Mouse (Mus musculus) liver, embryonic 12.5 days (tissue): ENCODE results near the gene Plce1. TPM values are rescaled to one million over a fixed set of nuclear protein-coding genes. Genes with fewer than 3 reads are reported as not detected.
"Not testable (repeated sequence)": the region's sequence is repeated elsewhere in the genome, so short reads cannot be mapped to it uniquely, and the experiment has no call there.

Experiments
- ATAC-seq: fragments of 200-750 bp; cut with Nextera tagmentation; 2 replicates; pipeline ENCODE4 v1.8.0; 2017; ENCODE audit warnings: moderate number of reproducible peaks, mild to moderate bottlenecking, moderate library complexity
- H3K27ac ChIP-seq: fragments of 300-500 bp; sonication (generic); 2 replicates; pipeline ENCODE4 v1.5.1; 2016; ENCODE audit warnings: mild to moderate bottlenecking
- H3K27me3 ChIP-seq: fragments of 300-500 bp; sonication (generic); replicated peaks from 2 replicates; pipeline ENCODE4 v1.6.1; 2016; ENCODE audit warnings: mild to moderate bottlenecking, moderate library complexity
- H3K36me3 ChIP-seq: fragments of 300-500 bp; sonication (generic); 2 replicates; pipeline ENCODE4 v1.6.1; 2016; ENCODE audit warnings: mild to moderate bottlenecking, moderate library complexity
- H3K4me1 ChIP-seq: fragments of 300-500 bp; sonication (generic); 2 replicates; pipeline ENCODE4 v1.6.1; 2016
- H3K4me2 ChIP-seq: fragments of 300-500 bp; sonication (generic); 2 replicates; pipeline ENCODE4 v1.6.1; 2016; ENCODE audit warnings: mild to moderate bottlenecking, moderate library complexity
- H3K4me3 ChIP-seq: fragments of 300-500 bp; sonication (generic); 2 replicates; pipeline ENCODE4 v1.5.1; 2016; ENCODE audit warnings: mild to moderate bottlenecking, moderate library complexity
- H3K9ac ChIP-seq: fragments of 300-500 bp; sonication (generic); 2 replicates; pipeline ENCODE4 v1.6.1; 2016; ENCODE audit warnings: mild to moderate bottlenecking, moderate library complexity
- H3K9me3 ChIP-seq: fragments of 300-500 bp; sonication (generic); replicated peaks from 2 replicates; pipeline ENCODE4 v1.6.1; 2016; ENCODE audit warnings: mild to moderate bottlenecking, moderate library complexity
- WGBS: fragments of 180-500 bp; shearing (Covaris S2); methylation state at CpG from one replicate; pipeline ENCODE4 v1.1.7; 2016; ENCODE audit not compliant: insufficient replicate concordance; 5-methylcytosine and 5-hydroxymethylcytosine counted together
- polyA plus RNA-seq: library from polyadenylated mRNA; unstranded; fragments of >200 nt; fragmentation: Nextera tagmentation; extraction: Ambion mirVana; gene quantifications from 2 replicates; pipeline ENCODE4 v1.2.1, GENCODE M21; 2016

The Plce1 gene
- polyA plus RNA-seq, 1 experiment from 2014 or later: 0.82 TPM

DNA sequence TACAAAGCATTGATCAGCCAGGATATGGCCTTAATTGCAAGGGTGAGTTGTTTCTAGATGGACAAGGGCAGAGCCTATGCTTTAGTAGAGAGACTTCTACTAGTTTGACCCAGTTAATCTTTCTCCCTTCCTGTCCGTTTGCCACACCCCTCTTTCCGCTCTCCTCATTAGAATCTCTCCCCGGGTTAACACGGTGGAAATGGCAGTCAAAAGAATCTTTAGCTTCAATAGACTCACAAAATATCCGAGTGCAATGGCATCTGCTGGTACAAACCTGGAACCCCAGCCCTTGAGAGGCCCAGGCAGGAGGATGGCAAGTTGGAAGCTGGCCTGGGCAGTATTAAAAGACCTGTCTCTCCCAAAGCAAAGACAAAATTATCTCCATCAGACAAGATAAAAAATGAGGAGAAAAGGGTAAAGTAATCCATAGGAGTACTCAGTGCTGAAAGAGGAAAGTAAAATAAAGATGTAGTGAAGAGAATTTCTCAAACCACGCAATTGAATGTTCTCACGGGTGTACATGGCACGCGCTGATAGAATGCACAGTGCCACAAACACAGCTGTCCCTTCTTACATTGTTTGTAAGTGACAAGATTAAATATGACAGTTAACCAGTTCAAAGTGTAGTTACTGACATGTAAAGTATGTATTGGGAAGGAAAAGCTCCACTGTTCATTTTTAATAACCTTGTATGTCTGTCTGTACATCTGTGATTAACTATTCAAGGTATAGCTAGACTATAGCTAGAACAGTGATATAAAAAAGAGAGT, 145.5 kb downstream of the Plce1 start:
- no peaks in the 10 kb centered on the region for H3K9me3 ChIP-seq
- H3K4me3 ChIP-seq: no peak overlapping the region
- H3K4me1 ChIP-seq: no peaks in the 10 kb centered on the region
- H3K27me3 ChIP-seq: no peaks in the 10 kb centered on the region
- H3K36me3 ChIP-seq: no peaks in the 10 kb centered on the region
- 69% methylated on average over 9 of the region's 9 CpGs for WGBS
- H3K9ac ChIP-seq: no peak overlapping the region
- H3K4me2 ChIP-seq: no peak overlapping the region
- no peak overlapping the region for H3K27ac ChIP-seq
- no peak for ATAC-seq

DNA sequence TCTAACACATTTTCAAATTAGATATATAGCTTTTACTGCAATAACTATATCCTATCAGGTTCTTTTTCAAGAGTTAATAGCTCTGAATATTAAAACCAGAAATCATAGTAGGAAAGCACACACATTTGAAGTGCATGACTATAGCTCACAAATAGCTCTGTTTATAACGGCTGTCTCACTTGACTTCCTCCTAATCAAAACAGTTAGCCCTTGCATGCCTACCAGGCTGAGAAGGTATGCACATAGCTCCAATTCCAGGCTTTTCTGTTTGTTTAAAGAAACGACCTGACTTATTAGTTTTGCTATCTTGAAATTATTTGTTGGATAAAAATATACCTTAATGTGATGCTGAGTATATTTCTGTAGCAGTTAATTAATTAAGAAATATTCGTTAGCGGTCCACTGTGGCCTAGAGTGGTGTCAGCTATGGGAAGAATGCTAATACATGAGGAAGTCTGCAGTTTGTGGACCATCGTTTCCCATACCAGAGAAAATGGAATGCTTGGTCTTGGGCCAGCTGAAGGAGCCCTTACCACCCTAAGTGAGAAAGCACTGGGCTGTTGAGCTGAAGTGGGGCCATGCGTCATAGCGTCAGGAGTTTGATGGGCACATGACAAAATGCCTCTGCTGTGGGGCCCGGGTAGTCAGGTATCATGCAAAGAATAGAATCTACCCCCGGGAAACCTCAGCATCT, 146.3 kb downstream of the Plce1 start:
- ATAC-seq: no peak
- H3K9me3 ChIP-seq: no peaks in the 10 kb centered on the region
- H3K9ac ChIP-seq: no peak overlapping the region
- WGBS: 66% methylated on average over 9 of the region's 9 CpGs
- no peak overlapping the region for H3K27ac ChIP-seq
- no peak overlapping the region for H3K4me3 ChIP-seq
- no peaks in the 10 kb centered on the region for H3K27me3 ChIP-seq
- no peaks in the 10 kb centered on the region for H3K4me1 ChIP-seq
- no peak overlapping the region for H3K4me2 ChIP-seq
- H3K36me3 ChIP-seq: no peaks in the 10 kb centered on the region

DNA sequence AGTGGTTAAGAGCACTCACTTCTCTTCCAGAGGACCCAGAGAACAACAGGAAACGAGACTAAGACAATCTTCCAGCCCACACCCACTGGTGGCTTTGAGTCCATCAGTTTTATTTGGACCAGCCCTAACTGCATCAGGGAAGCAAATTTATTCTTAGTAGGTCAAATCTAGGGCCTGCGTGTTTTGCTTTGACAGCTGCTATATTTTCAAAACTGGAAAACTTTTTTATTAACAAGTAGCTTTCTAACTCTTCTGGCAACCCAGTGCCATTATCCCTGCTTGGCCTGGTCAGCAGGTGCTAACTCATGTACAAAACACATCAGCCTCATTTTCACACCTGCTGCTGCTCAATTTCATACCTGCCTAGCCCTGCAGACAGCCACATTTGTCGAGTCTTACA, 151.3 kb downstream of the Plce1 start:
- H3K4me2 ChIP-seq: no peak overlapping the region
- no peak overlapping the region for H3K4me3 ChIP-seq
- H3K4me1 ChIP-seq: no peaks in the 10 kb centered on the region
- no peak overlapping the region for H3K9ac ChIP-seq
- no peak for ATAC-seq
- no peak overlapping the region for H3K27ac ChIP-seq
- H3K36me3 ChIP-seq: no peaks in the 10 kb centered on the region
- H3K9me3 ChIP-seq: no peaks in the 10 kb centered on the region
- 43% methylated on average over 3 of the region's 3 CpGs for WGBS
- H3K27me3 ChIP-seq: no peaks in the 10 kb centered on the region

DNA sequence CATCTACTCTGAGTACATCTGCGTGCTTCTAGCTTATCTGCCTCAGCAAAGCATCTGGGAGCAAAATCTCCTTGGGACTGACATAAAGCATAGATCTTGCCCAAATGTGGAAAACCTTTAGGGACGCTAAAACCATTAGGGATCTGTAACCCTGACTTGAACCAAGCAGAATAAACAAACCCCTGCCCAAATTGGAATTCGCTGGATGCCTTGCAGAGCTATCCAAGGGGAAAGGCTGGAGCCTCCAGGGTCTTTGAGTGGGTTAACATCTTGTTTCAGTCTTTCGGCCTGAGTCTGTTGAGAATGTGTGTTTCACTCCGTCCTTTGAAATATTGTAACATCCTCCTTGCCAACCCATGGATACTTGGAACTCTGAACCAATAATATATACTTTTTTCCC, 152.4 kb downstream of the Plce1 start:
- WGBS: 49% methylated on average over 5 of the region's 5 CpGs
- Histone ChIP-seq H3K4me1 (no peaks in the 10 kb centered on the region), H3K27me3 (no peaks in the 10 kb centered on the region), H3K27ac (no peak overlapping the region), H3K4me3 (no peak overlapping the region), H3K9ac (no peak overlapping the region), H3K4me2 (no peak overlapping the region), H3K36me3 (no peaks in the 10 kb centered on the region), H3K9me3 (no peaks in the 10 kb centered on the region)
- ATAC-seq: no peak

DNA sequence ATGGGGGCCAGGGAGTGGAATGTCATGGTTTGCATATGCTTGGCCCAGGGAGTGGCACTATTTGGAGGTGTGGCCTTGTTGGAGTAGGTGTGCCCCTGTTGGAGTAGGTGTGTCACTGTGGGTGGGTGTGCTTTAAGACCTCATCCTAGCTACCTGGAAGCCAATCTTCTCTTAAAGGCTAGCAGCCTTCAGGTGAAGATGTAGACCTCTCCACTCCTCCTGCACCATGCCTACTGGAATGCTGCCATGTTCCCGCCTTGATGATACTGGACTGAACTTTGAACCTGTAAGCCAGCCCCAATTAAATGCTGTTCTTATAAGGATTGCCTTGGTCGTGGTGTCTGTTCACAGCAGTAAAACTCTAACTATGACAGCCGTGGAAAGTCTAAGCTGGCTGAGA, 158.1 kb downstream of the Plce1 start:
- Histone ChIP-seq H3K4me1 (no peaks in the 10 kb centered on the region), H3K9ac (no peak overlapping the region), H3K36me3 (no peaks in the 10 kb centered on the region), H3K9me3 (no peaks in the 10 kb centered on the region), H3K4me3 (no peak overlapping the region), H3K27ac (no peak overlapping the region), H3K4me2 (no peak overlapping the region), H3K27me3 (no peaks in the 10 kb centered on the region)
- no peak for ATAC-seq
- 61% methylated on average over 3 of the region's 3 CpGs for WGBS

DNA sequence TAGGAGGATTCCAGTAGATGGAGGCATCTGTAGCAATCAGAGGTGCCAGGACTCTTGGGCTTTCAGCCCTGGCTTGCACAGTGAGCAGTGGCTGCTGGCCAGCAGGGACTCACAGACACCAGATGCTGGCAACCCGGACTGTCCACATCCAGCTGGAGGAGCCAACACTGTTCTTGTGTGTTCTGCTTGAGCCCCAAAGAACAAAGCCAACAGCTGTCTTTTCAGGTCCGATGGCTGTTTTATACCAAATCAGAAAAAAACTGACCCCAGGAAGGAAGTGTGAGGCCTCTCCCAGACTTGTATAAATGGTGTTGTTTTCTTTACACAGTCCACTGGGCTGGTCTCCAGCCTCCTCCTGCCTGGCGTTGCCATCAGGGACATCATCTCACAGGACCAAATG, 158.9 kb downstream of the Plce1 start:
- no peaks in the 10 kb centered on the region for H3K4me1 ChIP-seq
- H3K9ac ChIP-seq: no peak overlapping the region
- 50% methylated on average over 3 of the region's 3 CpGs for WGBS
- H3K36me3 ChIP-seq: no peaks in the 10 kb centered on the region
- H3K4me3 ChIP-seq: no peak overlapping the region
- no peak overlapping the region for H3K27ac ChIP-seq
- no peak for ATAC-seq
- no peak overlapping the region for H3K4me2 ChIP-seq
- H3K9me3 ChIP-seq: no peaks in the 10 kb centered on the region
- H3K27me3 ChIP-seq: no peaks in the 10 kb centered on the region

DNA sequence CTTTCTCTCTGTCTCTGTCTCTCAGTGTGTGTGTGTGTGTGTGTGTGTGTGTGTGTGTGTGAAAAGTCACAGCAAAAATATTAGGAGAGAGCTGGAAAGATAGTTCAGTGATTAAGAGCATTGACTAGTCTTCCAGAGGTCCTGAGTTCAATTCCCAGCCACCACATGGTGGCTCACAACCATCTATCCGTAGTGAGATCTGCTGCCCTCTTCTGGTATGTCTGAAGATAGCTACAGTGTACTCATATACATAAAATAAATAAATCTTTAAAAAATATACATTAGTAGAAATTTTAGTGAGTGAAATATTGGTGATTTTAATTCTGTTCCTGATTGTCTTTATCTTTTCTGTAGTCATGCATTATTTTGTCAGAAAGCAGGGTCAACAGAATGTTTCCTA, 161.6 kb downstream of the Plce1 start:
- H3K9ac ChIP-seq, H3K4me2 ChIP-seq, H3K9me3 ChIP-seq, H3K36me3 ChIP-seq, H3K4me1 ChIP-seq, H3K27me3 ChIP-seq, H3K27ac ChIP-seq, H3K4me3 ChIP-seq, ATAC-seq: not testable (repeated sequence)
- 29% methylated on average over 1 of the region's 1 CpGs for WGBS

DNA sequence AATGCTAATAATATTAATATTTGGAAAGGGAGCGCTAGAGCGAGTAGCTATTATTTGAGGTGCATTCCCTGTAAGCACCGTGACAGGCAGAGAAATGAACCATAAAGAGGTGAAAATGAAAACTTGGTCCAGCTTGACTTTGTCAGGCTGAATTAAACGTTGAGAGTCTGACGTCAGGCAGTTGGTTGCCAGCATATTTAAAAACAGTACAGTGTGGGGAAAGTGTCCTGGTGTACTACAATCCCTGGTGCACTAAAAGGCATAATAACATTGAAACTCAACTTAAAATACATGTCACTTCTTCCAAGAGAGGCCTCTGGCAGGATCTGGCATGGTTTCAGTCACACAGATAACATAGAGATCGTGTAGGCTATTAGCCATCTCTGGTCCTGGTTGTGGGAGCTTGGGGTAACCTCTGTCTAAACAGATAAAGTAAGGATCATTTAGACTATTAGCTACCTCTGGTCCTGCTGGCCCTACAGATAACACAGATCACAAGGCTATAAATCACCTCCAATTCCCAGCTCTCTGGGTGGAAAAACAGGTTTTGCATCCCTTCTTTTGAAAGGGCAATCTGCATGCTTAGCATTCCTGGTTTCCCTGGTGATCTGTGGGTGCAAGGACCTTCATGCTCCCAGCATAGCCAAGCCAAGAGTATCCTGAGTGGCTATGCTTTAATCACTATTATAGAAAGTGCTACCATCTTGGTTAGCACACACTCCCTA, 164.1 kb downstream of the Plce1 start:
- Histone ChIP-seq H3K9me3 (no peaks in the 10 kb centered on the region), H3K4me3 (no peak overlapping the region), H3K27ac (no peak overlapping the region), H3K4me1 (no peaks in the 10 kb centered on the region), H3K4me2 (no peak overlapping the region), H3K36me3 (no peaks in the 10 kb centered on the region), H3K9ac (no peak overlapping the region), H3K27me3 (no peaks in the 10 kb centered on the region)
- ATAC-seq: no peak
- 51% methylated on average over 6 of the region's 6 CpGs for WGBS

DNA sequence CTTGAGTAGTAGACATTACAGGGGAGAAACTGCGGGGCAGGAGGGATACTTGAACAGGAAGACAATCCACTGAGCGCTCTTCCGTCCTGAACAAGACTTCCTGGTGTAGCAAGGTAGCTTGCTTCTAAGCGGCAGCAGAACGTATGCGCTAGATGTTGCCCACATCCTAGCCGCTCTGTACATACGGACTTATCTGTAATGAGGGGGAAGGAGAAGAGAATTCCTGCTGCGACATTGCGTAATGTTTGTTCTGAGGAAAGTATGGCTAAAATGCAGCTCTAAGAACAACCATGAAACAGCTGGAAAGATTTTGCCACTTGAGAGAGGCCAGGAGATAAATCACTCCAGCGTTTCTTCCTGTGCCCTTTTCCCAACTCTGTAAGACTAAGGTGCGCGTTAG, 177.1 kb downstream of the Plce1 start:
- WGBS: 69% methylated on average over 13 of the region's 13 CpGs
- no peak overlapping the region for H3K4me2 ChIP-seq
- no peaks in the 10 kb centered on the region for H3K4me1 ChIP-seq
- ATAC-seq: no peak
- no peak overlapping the region for H3K9ac ChIP-seq
- no peaks in the 10 kb centered on the region for H3K27me3 ChIP-seq
- H3K27ac ChIP-seq: no peak overlapping the region
- no peak overlapping the region for H3K4me3 ChIP-seq
- H3K36me3 ChIP-seq: no peaks in the 10 kb centered on the region
- no peaks in the 10 kb centered on the region for H3K9me3 ChIP-seq

DNA sequence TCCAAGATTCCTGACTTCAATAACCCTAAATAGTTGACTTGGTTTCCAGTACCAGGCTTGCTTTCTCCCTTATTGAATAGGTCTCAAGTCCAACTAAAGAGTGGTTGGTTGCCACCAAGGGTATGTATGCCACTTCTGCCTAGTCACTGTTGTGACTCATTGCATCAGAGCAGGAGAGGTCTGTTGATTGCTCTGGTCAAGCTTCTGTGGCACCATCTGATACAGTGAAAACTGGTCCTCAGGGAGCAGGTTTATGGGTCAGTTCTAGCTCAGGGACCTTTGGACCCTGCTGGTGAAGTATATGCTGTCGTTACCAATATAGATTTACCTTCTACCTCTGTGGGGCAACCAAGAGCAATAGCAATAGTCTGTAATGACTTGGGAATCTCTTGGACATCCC, 184.5 kb downstream of the Plce1 start:
- Histone ChIP-seq H3K9ac (no peak overlapping the region), H3K4me1 (no peaks in the 10 kb centered on the region), H3K36me3 (no peaks in the 10 kb centered on the region), H3K4me2 (no peak overlapping the region), H3K27ac (no peak overlapping the region), H3K27me3 (no peaks in the 10 kb centered on the region), H3K4me3 (no peak overlapping the region), H3K9me3 (no peaks in the 10 kb centered on the region)
- 57% methylated on average over 1 of the region's 1 CpGs for WGBS
- ATAC-seq: no peak

DNA sequence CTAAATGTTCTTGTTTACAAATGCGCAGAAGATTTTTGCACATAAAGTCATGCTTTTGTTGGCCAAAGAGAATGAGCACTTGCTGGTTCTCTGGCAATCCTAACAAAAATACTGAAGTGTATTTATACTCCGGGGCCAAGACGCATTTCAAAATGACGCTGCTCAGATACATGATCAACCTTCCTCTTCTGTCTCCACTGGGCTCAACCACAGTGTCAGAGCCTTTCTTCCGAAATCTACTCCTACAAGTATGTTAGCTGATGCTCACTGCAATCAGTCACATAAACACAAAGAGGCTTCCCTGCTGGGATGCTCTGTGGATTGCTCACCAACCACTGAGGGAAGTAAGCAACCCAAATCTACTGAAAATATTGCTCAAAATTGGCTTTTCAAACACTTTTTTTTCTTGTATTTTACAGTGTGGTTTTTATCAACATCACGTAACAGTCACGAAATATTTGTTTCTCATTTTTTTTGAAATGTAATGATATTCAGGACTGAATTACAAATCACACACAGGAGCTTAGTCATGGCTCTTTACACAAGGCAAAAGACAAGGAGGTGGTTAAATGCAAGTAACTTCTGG, 191.2 kb downstream of the Plce1 start:
- ATAC-seq: no peak
- Histone ChIP-seq H3K9me3 (no peaks in the 10 kb centered on the region), H3K4me3 (no peak overlapping the region), H3K4me2 (no peak overlapping the region), H3K27ac (no peak overlapping the region), H3K36me3 (no peaks in the 10 kb centered on the region), H3K9ac (no peak overlapping the region), H3K4me1 (no peaks in the 10 kb centered on the region), H3K27me3 (no peaks in the 10 kb centered on the region)
- WGBS: 78% methylated on average over 7 of the region's 7 CpGs

DNA sequence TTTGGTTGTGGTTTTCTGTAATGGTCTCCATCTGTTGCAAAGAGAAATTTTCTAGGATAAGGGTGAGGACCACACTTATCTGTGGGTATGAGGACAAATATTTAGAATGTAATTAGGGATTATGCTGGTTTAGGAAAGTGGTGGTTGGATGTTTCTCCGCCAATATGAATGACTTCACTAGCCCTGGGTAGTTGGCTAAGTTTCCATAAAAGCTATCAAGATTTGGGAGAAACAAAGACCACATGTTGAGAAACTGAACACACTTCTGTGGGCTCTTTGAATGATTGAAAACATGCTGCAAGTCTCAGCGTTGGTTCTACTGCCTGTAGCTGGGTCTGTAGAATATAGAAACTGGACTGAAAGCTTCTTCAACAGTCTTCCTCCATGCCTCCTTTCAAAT, 193.0 kb downstream of the Plce1 start:
- no peaks in the 10 kb centered on the region for H3K36me3 ChIP-seq
- WGBS: 56% methylated on average over 2 of the region's 2 CpGs
- H3K27me3 ChIP-seq: no peaks in the 10 kb centered on the region
- no peak overlapping the region for H3K27ac ChIP-seq
- no peaks in the 10 kb centered on the region for H3K9me3 ChIP-seq
- ATAC-seq: no peak
- no peak overlapping the region for H3K9ac ChIP-seq
- H3K4me3 ChIP-seq: no peak overlapping the region
- no peak overlapping the region for H3K4me2 ChIP-seq
- no peaks in the 10 kb centered on the region for H3K4me1 ChIP-seq
